Mouse (Mus musculus): ENCODE data around the gene Fars2. TPM values are rescaled to one million over a fixed set of nuclear protein-coding genes. Genes with fewer than 3 reads are reported as not detected.

Gene Fars2
- polyA plus RNA-seq, 1 experiment = 28.4 TPM

DNA sequence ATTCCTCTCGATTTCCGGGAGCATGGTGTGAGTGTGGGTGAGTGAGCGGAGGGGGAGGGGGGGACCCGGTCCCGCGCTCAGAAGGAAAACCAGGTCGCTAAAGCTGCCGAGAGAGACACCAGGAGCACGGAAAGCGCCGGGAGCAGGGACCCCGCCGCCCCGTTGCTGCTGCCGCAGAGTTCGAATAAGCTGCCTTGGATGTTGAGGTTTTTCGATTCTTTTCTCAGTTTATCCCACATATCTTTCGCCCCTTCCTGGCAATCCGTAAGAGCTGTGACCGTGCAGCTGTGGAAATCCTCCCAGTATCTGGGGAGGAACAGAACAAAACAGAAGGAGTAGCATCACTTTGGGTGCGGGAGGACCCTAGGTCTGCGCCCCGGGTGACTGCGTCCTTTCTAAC, 609.3 kb downstream of the Fars2 start:
- TF ChIP-seq CTCF (IDR thresholded peaks at IDR 0.05; ENCODE audit: borderline replicate concordance, insufficient read depth, low read depth, low read length) = no peak
- peak; percentile 14; the same call in 1 of the 2 replicates for TF ChIP-seq POLR2A (IDR thresholded peaks at IDR 0.05; ENCODE audit: borderline replicate concordance, insufficient read depth, low read length)
- peak overlapping the region; percentile 72 for H3K4me3 ChIP-seq (replicated peaks; ENCODE audit: insufficient read depth, low read depth, low read length)
- DNase-seq = peak; percentile 70 to 71
- under 1% methylated on average over 24 of the region's 24 CpGs for WGBS
- no peaks in the 10 kb centered on the region for H3K27me3 ChIP-seq (ENCODE audit: control insufficient read depth, insufficient read depth, low read length)
- H3K27ac ChIP-seq (ENCODE audit: insufficient read depth, low read length) = peak overlapping the region; percentile 99
- H3K4me1 ChIP-seq (ENCODE audit: control insufficient read depth, insufficient read depth, low read length) = peaks cover 20% of the 10 kb centered on the region

DNA sequence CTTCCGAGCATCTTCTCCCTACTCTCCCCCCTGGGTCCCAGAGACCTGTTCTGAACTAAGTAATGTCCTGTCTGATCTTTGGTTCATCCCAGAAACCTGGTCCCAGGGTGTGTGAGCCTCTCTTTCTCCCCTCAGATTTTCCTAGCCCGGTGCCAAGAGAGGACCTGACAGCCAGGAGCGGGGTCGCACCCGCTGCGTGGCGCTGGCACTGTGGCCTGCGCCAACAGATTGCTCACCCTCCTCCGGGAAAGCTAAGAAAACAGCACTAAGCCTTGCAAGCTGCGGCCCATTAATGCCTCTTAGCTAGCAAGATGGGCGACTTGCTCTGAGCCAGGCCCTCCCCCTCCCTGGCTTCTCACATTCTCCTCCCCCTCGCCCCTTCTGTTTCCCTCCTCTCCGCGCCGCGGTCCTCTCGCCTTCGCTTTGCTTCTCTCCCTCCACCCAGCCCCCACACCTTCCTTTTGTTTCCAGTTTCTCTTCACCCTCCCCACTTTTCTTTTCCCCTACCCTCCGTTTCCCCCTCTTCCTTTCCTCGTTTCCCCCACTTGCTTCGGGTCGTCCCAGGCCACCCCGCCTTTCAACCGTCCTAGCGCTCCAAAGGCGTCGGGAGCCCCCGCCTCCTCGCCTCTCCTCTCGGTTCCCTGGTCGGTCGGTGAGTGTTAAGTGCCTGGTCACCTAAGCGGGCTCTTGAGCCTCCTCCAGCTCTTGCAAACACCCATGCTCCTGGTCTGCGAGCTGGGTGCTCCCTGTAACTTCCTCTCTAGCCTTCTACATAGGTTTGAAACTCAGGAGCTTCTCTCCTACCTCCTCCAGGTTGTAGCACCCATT, 610.0 kb downstream of the Fars2 start:
- H3K4me1 ChIP-seq (ENCODE audit: control insufficient read depth, insufficient read depth, low read length) = peaks cover 20% of the 10 kb centered on the region
- TF ChIP-seq CTCF (IDR thresholded peaks at IDR 0.05; ENCODE audit: borderline replicate concordance, insufficient read depth, low read depth, low read length) (no peak), POLR2A (IDR thresholded peaks at IDR 0.05; ENCODE audit: borderline replicate concordance, insufficient read depth, low read length) (peak; percentile 52; the same call in 1 of the 2 replicates)
- peak overlapping the region; percentile 72 for H3K4me3 ChIP-seq (replicated peaks; ENCODE audit: insufficient read depth, low read depth, low read length)
- peak; percentile 81 to 87 for DNase-seq
- under 1% methylated on average over 34 of the region's 34 CpGs for WGBS
- H3K27me3 ChIP-seq (ENCODE audit: control insufficient read depth, insufficient read depth, low read length) = no peaks in the 10 kb centered on the region
- peak overlapping the region; percentile 99 for H3K27ac ChIP-seq (ENCODE audit: insufficient read depth, low read length)

DNA sequence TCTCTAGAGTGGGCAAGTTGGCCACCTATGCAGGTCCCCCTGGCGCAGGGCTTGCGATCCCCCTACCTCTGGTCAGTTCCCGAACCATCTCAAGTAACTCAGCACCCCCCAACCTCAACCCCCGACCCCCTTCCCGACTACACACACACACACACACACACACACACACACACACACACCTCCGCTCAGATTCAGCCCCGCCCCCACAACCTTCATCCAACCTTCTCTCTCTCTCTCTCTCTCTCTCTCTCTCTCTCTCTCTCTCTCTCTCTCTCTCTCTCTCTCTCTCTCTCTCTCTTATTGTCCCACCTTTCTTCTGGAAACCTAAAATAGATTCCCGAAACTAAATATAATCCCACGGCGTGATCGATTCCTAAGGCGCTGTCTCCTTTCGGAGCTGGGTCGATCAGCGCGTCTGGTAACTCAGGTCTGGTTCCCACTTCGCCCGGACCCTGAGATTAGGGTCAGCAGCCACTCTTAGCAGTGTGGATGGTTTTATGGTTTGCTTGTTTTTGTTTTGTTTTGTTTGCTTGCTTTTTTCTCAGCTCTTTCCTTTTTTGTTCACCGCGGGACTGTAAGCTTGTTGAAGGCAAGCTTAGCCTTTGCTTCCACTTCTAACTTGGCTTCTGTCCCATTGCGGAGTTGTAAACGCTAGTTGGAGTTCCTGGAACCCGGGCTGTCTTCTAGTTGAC, 610.7 kb downstream of the Fars2 start:
- Histone ChIP-seq H3K27me3 (ENCODE audit: control insufficient read depth, insufficient read depth, low read length) (no peaks in the 10 kb centered on the region), H3K4me3 (replicated peaks; ENCODE audit: insufficient read depth, low read depth, low read length) (peak overlapping the region; percentile 72)
- TF ChIP-seq POLR2A (IDR thresholded peaks at IDR 0.05; ENCODE audit: borderline replicate concordance, insufficient read depth, low read length) = no peak
- TF ChIP-seq CTCF (IDR thresholded peaks at IDR 0.05; ENCODE audit: borderline replicate concordance, insufficient read depth, low read depth, low read length) = no peak

DNA sequence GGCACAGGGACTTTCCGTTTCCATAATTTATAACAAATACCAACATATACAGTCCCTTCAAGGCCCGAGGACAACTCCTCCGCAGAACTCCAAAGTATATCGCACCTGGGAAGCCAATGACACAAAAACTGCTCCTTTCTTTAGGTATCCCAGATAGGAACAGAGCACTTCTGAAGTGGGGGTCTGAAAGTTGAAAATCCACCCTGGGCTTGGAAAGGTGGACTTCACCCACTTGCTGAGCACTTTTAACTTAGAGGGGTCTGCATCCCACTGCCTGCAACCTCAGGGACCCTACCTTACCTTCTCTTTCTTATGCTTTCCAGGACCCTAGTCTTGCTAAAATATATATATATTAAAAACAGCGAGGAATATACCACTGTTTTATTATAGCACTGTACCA, 611.3 kb downstream of the Fars2 start:
- no peak overlapping the region for H3K27ac ChIP-seq (ENCODE audit: insufficient read depth, low read length)
- peaks cover 20% of the 10 kb centered on the region for H3K4me1 ChIP-seq (ENCODE audit: control insufficient read depth, insufficient read depth, low read length)
- no peak overlapping the region for H3K4me3 ChIP-seq (replicated peaks; ENCODE audit: insufficient read depth, low read depth, low read length)
- 35% methylated on average over 5 of the region's 5 CpGs for WGBS
- no peak for TF ChIP-seq POLR2A (IDR thresholded peaks at IDR 0.05; ENCODE audit: borderline replicate concordance, insufficient read depth, low read length)
- TF ChIP-seq CTCF (IDR thresholded peaks at IDR 0.05; ENCODE audit: borderline replicate concordance, insufficient read depth, low read depth, low read length) = no peak
- peak in 1 of 2 experiments; percentile 34 for DNase-seq
- H3K27me3 ChIP-seq (ENCODE audit: control insufficient read depth, insufficient read depth, low read length) = no peaks in the 10 kb centered on the region

More for the DNA sequence above, 610.7 kb downstream of the Fars2 start:
- WGBS = 9% methylated on average over 23 of the region's 23 CpGs
- DNase-seq = peak; percentile 42 to 45
- H3K27ac ChIP-seq (ENCODE audit: insufficient read depth, low read length) = peak overlapping the region; percentile 99
- H3K4me1 ChIP-seq (ENCODE audit: control insufficient read depth, insufficient read depth, low read length) = peaks cover 20% of the 10 kb centered on the region

DNA sequence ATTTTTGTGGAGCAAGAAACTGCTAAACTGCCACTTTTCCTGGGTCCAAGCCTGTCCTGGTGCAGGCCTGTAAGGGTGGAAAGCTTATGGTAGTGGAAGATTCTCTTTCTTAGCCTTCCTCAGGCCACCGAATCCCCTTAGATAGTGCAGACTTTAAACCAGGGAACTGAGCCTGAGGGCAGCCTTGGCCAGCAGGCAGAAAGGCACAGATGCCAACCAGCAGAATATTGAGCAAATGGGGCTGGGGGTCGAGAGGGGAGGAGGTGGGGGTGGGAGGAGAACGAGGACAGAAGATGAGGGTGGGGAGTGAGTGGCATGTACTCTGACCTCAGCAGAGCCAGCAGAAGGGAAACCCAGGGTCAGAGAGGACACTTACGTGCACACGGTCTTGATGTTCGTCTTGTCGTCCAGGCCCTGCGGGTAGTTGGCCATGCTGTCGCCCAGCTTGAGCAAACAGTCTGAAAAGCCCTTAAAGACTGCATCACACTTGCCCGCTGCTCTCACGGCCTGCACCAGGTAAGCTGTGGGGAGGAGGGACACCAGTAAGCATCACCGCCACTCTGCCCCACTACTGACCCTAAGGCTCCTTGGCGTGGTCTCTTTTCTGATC, 612.6 kb downstream of the Fars2 start:
- H3K27me3 ChIP-seq (ENCODE audit: control insufficient read depth, insufficient read depth, low read length) = no peaks in the 10 kb centered on the region
- peak overlapping the region; percentile 96 for H3K27ac ChIP-seq (ENCODE audit: insufficient read depth, low read length)
- H3K4me3 ChIP-seq (replicated peaks; ENCODE audit: insufficient read depth, low read depth, low read length) = peak overlapping the region; percentile 65
- TF ChIP-seq POLR2A (IDR thresholded peaks at IDR 0.05; ENCODE audit: borderline replicate concordance, insufficient read depth, low read length) = no peak
- TF ChIP-seq CTCF (IDR thresholded peaks at IDR 0.05; ENCODE audit: borderline replicate concordance, insufficient read depth, low read depth, low read length) = no peak
- H3K4me1 ChIP-seq (ENCODE audit: control insufficient read depth, insufficient read depth, low read length) = peaks cover 16% of the 10 kb centered on the region
- 4% methylated on average over 13 of the region's 13 CpGs for WGBS
- peak; percentile 49 to 66 for DNase-seq

DNA sequence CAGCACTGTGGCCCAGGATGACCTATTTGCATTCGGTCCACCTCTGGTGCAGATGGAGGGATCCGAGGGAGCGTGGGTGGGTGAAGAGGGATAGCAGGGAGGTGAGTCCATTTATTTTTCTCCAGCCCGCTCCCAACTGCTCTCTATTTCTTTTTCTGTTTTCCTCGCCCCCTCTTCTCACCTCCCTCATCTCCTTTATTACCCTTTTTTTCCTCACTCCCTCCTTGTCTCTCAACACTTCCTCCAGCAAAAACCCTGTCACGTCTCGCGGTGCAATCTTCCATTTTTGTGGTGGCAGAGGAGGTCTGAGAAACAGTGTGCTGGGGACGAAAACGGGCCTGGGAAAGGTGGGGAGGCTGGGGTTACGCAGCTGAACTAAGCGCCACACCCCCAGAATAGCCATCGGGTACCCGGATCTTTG, 613.1 kb downstream of the Fars2 start:
- Histone ChIP-seq H3K4me1 (ENCODE audit: control insufficient read depth, insufficient read depth, low read length) (peaks cover 11% of the 10 kb centered on the region), H3K4me3 (replicated peaks; ENCODE audit: insufficient read depth, low read depth, low read length) (peak overlapping the region; percentile 65), H3K27ac (ENCODE audit: insufficient read depth, low read length) (peak overlapping the region; percentile 96), H3K27me3 (ENCODE audit: control insufficient read depth, insufficient read depth, low read length) (no peaks in the 10 kb centered on the region)
- TF ChIP-seq CTCF (IDR thresholded peaks at IDR 0.05; ENCODE audit: borderline replicate concordance, insufficient read depth, low read depth, low read length) (no peak), POLR2A (IDR thresholded peaks at IDR 0.05; ENCODE audit: borderline replicate concordance, insufficient read depth, low read length) (no peak)
- DNase-seq = peak; percentile 37 to 43
- 3% methylated on average over 14 of the region's 14 CpGs for WGBS

DNA sequence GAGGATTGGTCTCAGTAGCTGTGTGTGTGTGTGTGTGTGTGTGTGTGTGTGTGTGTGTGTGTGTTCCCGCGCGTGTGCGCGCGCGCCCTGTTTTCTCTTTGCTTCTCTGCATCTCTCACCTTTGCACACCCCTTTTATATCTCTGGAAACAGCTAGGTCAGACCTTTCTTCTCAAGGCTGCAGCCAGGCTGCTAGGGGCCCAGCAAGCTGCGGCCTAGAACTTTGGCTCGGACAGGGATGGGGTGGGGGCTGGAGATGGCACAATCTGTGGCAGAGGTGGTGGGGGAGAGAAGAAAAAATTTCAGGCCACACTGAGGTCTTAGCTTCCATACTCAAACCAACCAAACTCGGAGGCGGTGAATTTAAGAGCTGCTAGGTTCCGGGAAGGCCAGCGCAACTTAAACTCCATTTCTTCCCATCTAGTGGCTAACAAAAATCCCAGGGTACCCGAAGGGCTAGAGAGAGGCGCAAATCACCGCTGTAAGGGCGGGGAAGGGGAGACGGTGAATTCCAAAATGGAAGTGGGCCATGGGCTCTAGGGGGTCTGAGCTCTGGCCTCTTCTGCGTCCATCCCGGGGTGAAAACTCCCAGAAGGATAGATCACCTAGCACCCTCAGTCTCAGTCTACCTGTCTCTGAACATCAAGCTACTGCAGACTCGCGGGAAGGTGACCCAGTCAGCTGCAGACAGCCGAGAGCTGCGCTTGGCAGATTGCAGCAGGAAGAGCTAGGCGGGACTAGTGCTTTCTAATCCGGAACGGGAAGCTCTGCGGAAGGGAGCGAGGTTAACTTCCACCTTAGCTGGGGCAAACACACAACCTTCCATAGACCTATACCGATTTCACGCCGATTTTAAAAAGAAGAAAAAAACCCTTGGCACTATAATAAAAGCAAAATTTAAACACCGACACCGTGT, 614.1 kb downstream of the Fars2 start:
- Histone ChIP-seq H3K27me3 (ENCODE audit: control insufficient read depth, insufficient read depth, low read length) (no peaks in the 10 kb centered on the region), H3K27ac (ENCODE audit: insufficient read depth, low read length) (peak overlapping the region; percentile 85), H3K4me1 (ENCODE audit: control insufficient read depth, insufficient read depth, low read length) (peaks cover 7% of the 10 kb centered on the region), H3K4me3 (replicated peaks; ENCODE audit: insufficient read depth, low read depth, low read length) (peak overlapping the region; percentile 65)
- TF ChIP-seq CTCF (IDR thresholded peaks at IDR 0.05; ENCODE audit: borderline replicate concordance, insufficient read depth, low read depth, low read length) = no peak
- peak; percentile 56; the same call in 1 of the 2 replicates for TF ChIP-seq POLR2A (IDR thresholded peaks at IDR 0.05; ENCODE audit: borderline replicate concordance, insufficient read depth, low read length)
- DNase-seq = peak; percentile 79 to 81
- WGBS = 2% methylated on average over 34 of the region's 34 CpGs
